Mouse (Mus musculus): ENCODE data around the gene Tmem92. TPM values are rescaled to one million over a fixed set of nuclear protein-coding genes. Genes with fewer than 3 reads are reported as not detected.

Tmem92 gene
- total and polyA plus RNA-seq, 3 experiments: 0.16 TPM; not detected in 2

- no peak for TF ChIP-seq GATA2 (IDR thresholded peaks at IDR 0.05; ENCODE audit: borderline replicate concordance, low read depth, low read length)
- TF ChIP-seq CTCF (IDR thresholded peaks at IDR 0.05; ENCODE audit: low read depth, low read length): no peak
- Histone ChIP-seq H3K27me3 (ENCODE audit: insufficient read depth, low read length) (no peaks in the 10 kb centered on the region), H3K4me3 (ENCODE audit: low read depth, low read length) (no peak overlapping the region), H3K4me1 (ENCODE audit: insufficient read depth, low read depth, low read length) (no peaks in the 10 kb centered on the region), H3K36me3 (replicated peaks) (no peaks in the 10 kb centered on the region), H3K9me3 (replicated peaks) (no peaks in the 10 kb centered on the region)
- ATAC-seq (ENCODE audit: extremely low read depth, insufficient number of reproducible peaks, low FRiP score, poor library complexity, severe bottlenecking) (no peak), DNase-seq (ENCODE audit: low spot score) (no peak)
These were observed 21.7 kb downstream of the Tmem92 start for GRCm38 (mm10) chr11:94760799-94761198.

GRCm38 (mm10) chr11:94760364-94760763 lies 22.1 kb downstream of the Tmem92 start:
- no peak for TF ChIP-seq POLR2AphosphoS5 (IDR thresholded peaks at IDR 0.05; ENCODE audit: insufficient replicate concordance, low read depth, low read length)
- Histone ChIP-seq H3K9me3 (replicated peaks) (no peaks in the 10 kb centered on the region), H3K4me3 (ENCODE audit: low read depth, low read length) (no peak overlapping the region), H3K4me1 (ENCODE audit: insufficient read depth, low read depth, low read length) (no peaks in the 10 kb centered on the region), H3K27me3 (ENCODE audit: insufficient read depth, low read length) (no peaks in the 10 kb centered on the region), H3K36me3 (replicated peaks) (no peaks in the 10 kb centered on the region)
- ATAC-seq (ENCODE audit: extremely low read depth, insufficient number of reproducible peaks, low FRiP score, poor library complexity, severe bottlenecking): no peak
- no peak for DNase-seq (ENCODE audit: low spot score)

- Histone ChIP-seq H3K4me3 (ENCODE audit: low read depth, low read length) (no peak overlapping the region), H3K27me3 (ENCODE audit: insufficient read depth, low read length) (no peaks in the 10 kb centered on the region), H3K4me1 (ENCODE audit: insufficient read depth, low read depth, low read length) (no peaks in the 10 kb centered on the region), H3K36me3 (replicated peaks) (no peaks in the 10 kb centered on the region), H3K9me3 (replicated peaks) (no peaks in the 10 kb centered on the region)
- TF ChIP-seq GATA2 (IDR thresholded peaks at IDR 0.05; ENCODE audit: borderline replicate concordance, low read depth, low read length) (no peak), GATA1 (IDR thresholded peaks at IDR 0.05; ENCODE audit: borderline replicate concordance, low read length) (no peak), POLR2AphosphoS5 (IDR thresholded peaks at IDR 0.05; ENCODE audit: insufficient replicate concordance, low read depth, low read length) (no peak), TAL1 (conservative IDR thresholded peaks at IDR 0.05; ENCODE audit: low read depth, low read length) (no peak), CTCF (IDR thresholded peaks at IDR 0.05; ENCODE audit: low read depth, low read length) (no peak)
- DNase-seq (ENCODE audit: low spot score) (no peak), ATAC-seq (ENCODE audit: extremely low read depth, insufficient number of reproducible peaks, low FRiP score, poor library complexity, severe bottlenecking) (no peak)
These were observed 22.6 kb downstream of the Tmem92 start for GRCm38 (mm10) chr11:94759916-94760315.

- Histone ChIP-seq H3K36me3 (replicated peaks) (no peaks in the 10 kb centered on the region), H3K27me3 (ENCODE audit: insufficient read depth, low read length) (peaks cover 3% of the 10 kb centered on the region; the same call in 1 of the 2 replicates), H3K4me1 (ENCODE audit: insufficient read depth, low read depth, low read length) (no peaks in the 10 kb centered on the region), H3K9me3 (replicated peaks) (no peaks in the 10 kb centered on the region), H3K4me3 (ENCODE audit: low read depth, low read length) (no peak overlapping the region)
- DNase-seq (ENCODE audit: low spot score) (no peak), ATAC-seq (ENCODE audit: extremely low read depth, insufficient number of reproducible peaks, low FRiP score, poor library complexity, severe bottlenecking) (no peak)
- TF ChIP-seq POLR2AphosphoS5 (IDR thresholded peaks at IDR 0.05; ENCODE audit: insufficient replicate concordance, low read depth, low read length): no peak
- TF ChIP-seq GATA1 (IDR thresholded peaks at IDR 0.05; ENCODE audit: borderline replicate concordance, low read length): no peak
- TF ChIP-seq TAL1 (conservative IDR thresholded peaks at IDR 0.05; ENCODE audit: low read depth, low read length): no peak
These were observed 29.4 kb downstream of the Tmem92 start for GRCm38 (mm10) chr11:94752946-94753713.

- ATAC-seq (ENCODE audit: extremely low read depth, insufficient number of reproducible peaks, low FRiP score, poor library complexity, severe bottlenecking) (no peak), DNase-seq (ENCODE audit: low spot score) (no peak)
- TF ChIP-seq POLR2AphosphoS5 (IDR thresholded peaks at IDR 0.05; ENCODE audit: insufficient replicate concordance, low read depth, low read length) (no peak), GATA1 (IDR thresholded peaks at IDR 0.05; ENCODE audit: borderline replicate concordance, low read length) (no peak), GATA2 (IDR thresholded peaks at IDR 0.05; ENCODE audit: borderline replicate concordance, low read depth, low read length) (no peak), TAL1 (conservative IDR thresholded peaks at IDR 0.05; ENCODE audit: low read depth, low read length) (no peak), CTCF (IDR thresholded peaks at IDR 0.05; ENCODE audit: low read depth, low read length) (no peak)
These were observed 40.7 kb downstream of the Tmem92 start, which contains the start of gene Cdc34b for GRCm38 (mm10) chr11:94741732-94742272. Gene Cdc34b (plus strand): TSS chr11:94741782.

GRCm38 (mm10) chr11:94735746-94736145 lies 46.8 kb downstream of the Tmem92 start:
- H3K27me3 ChIP-seq (ENCODE audit: insufficient read depth, low read length): peaks cover 4% of the 10 kb centered on the region; the same call in 1 of the 2 replicates
- DNase-seq (ENCODE audit: low spot score) (no peak), ATAC-seq (ENCODE audit: extremely low read depth, insufficient number of reproducible peaks, low FRiP score, poor library complexity, severe bottlenecking) (no peak)
- TF ChIP-seq TAL1 (conservative IDR thresholded peaks at IDR 0.05; ENCODE audit: low read depth, low read length) (no peak), GATA2 (IDR thresholded peaks at IDR 0.05; ENCODE audit: borderline replicate concordance, low read depth, low read length) (no peak), CTCF (IDR thresholded peaks at IDR 0.05; ENCODE audit: low read depth, low read length) (no peak), POLR2AphosphoS5 (IDR thresholded peaks at IDR 0.05; ENCODE audit: insufficient replicate concordance, low read depth, low read length) (no peak), GATA1 (IDR thresholded peaks at IDR 0.05; ENCODE audit: borderline replicate concordance, low read length) (no peak)
- H3K4me3 ChIP-seq (ENCODE audit: low read depth, low read length): no peak overlapping the region
- H3K9me3 ChIP-seq (replicated peaks): no peaks in the 10 kb centered on the region
- H3K4me1 ChIP-seq (ENCODE audit: insufficient read depth, low read depth, low read length): no peaks in the 10 kb centered on the region
- no peaks in the 10 kb centered on the region for H3K36me3 ChIP-seq (replicated peaks)

More at GRCm38 (mm10) chr11:94741732-94742272, 40.7 kb downstream of the Tmem92 start, which contains the start of gene Cdc34b:
- Histone ChIP-seq H3K36me3 (replicated peaks) (no peaks in the 10 kb centered on the region), H3K9me3 (replicated peaks) (no peaks in the 10 kb centered on the region), H3K4me3 (ENCODE audit: low read depth, low read length) (no peak within 1 kb of the TSS), H3K27me3 (ENCODE audit: insufficient read depth, low read length) (peaks cover 4% of the 10 kb centered on the region; the same call in 1 of the 2 replicates), H3K4me1 (ENCODE audit: insufficient read depth, low read depth, low read length) (no peaks in the 10 kb centered on the region)
